Mouse (Mus musculus) ES-Bruce4 (cell line): ENCODE measurements at regions not wholly inside any gene's neighbourhood (a gene's known extent, or its start where the extent isn't known, plus 50 kb on each side); places are given as distances from the start of the nearest gene placed in this dataset.

ENCODE experiments used
- CTCF ChIP-seq: IDR thresholded peaks from one replicate; pipeline ENCODE4 v1.8.1; 2011; ENCODE audit warnings: low read depth, low read length
- EP300 ChIP-seq: IDR thresholded peaks from 2 replicates; pipeline ENCODE4 v1.6.1; 2011; ENCODE audit warnings: low read depth, low read length; ENCODE audit not compliant: insufficient read depth
- POLR2A ChIP-seq: IDR thresholded peaks from one replicate; pipeline ENCODE4 v1.8.1; 2011; ENCODE audit warnings: low read length; ENCODE audit not compliant: insufficient read depth

DNA sequence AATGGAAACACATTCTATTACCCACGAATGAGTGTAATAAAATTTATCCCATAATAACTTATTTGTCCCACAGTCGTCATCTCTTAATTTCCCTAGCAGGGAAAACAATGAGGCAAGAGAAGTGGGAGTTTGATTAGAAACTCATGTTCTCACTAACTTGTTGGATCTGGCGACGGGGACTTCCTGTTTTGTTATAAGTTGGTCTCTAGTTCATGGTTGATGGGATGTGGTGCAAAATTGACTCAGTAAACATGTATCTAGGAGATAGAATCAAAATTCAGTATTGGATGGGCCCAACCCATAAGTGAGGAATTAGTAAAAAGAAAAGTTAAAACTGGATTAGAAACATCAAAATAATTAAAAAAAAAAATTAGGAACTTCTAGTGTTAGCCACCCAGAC is 227.5 kb downstream of the Gm5426 start:
- TF ChIP-seq CTCF (no peak), EP300 (no peak), POLR2A (no peak)
